Mouse (Mus musculus): ENCODE measurements around the gene Col4a1.

The Col4a1 gene

GRCm38 (mm10) chr8:11266471-11266870, 46.2 kb downstream of the Col4a1 start:
- DNase-seq (ENCODE audit: low spot score), result no peak

GRCm38 (mm10) chr8:11265971-11266370, 46.7 kb downstream of the Col4a1 start:
- DNase-seq (ENCODE audit: low spot score), result no peak

- no peak for DNase-seq (ENCODE audit: low spot score)
Measured at GRCm38 (mm10) chr8:11263848-11264247, 48.8 kb downstream of the Col4a1 start.

GRCm38 (mm10) chr8:11262031-11262735, 50.4 kb downstream of the Col4a1 start:
- DNase-seq (ENCODE audit: low spot score), result no peak

GRCm38 (mm10) chr8:11259832-11260615, 52.6 kb downstream of the Col4a1 start:
- DNase-seq (ENCODE audit: low spot score), result no peak

GRCm38 (mm10) chr8:11258517-11259136, 54.0 kb downstream of the Col4a1 start:
- DNase-seq (ENCODE audit: low spot score), result no peak

- DNase-seq (ENCODE audit: low spot score), result no peak
Measured at GRCm38 (mm10) chr8:11257079-11258017, 55.3 kb downstream of the Col4a1 start.

- no peak for DNase-seq (ENCODE audit: low spot score)
Measured at GRCm38 (mm10) chr8:11256405-11256804, 56.2 kb downstream of the Col4a1 start.

- DNase-seq (ENCODE audit: low spot score), result no peak
Measured at GRCm38 (mm10) chr8:11255680-11256079, 56.9 kb downstream of the Col4a1 start.

- DNase-seq (ENCODE audit: low spot score), result no peak
Measured at GRCm38 (mm10) chr8:11254914-11255530, 57.6 kb downstream of the Col4a1 start.

GRCm38 (mm10) chr8:11254510-11254909, 58.1 kb downstream of the Col4a1 start:
- no peak for DNase-seq (ENCODE audit: low spot score)

- peak; percentile 42 for DNase-seq (ENCODE audit: low spot score)
Measured at GRCm38 (mm10) chr8:11253556-11253955, 59.1 kb downstream of the Col4a1 start.

GRCm38 (mm10) chr8:11253041-11253440, 59.6 kb downstream of the Col4a1 start:
- no peak for DNase-seq (ENCODE audit: low spot score)

GRCm38 (mm10) chr8:11252235-11252774, 60.3 kb downstream of the Col4a1 start:
- no peak for DNase-seq (ENCODE audit: low spot score)

- DNase-seq (ENCODE audit: low spot score), result no peak
Measured at GRCm38 (mm10) chr8:11250149-11250548, 62.5 kb downstream of the Col4a1 start.

- no peak for DNase-seq (ENCODE audit: low spot score)
Measured at GRCm38 (mm10) chr8:11249541-11250058, 63.0 kb downstream of the Col4a1 start.

GRCm38 (mm10) chr8:11248712-11249111, 63.9 kb downstream of the Col4a1 start:
- no peak for DNase-seq (ENCODE audit: low spot score)

GRCm38 (mm10) chr8:11241488-11241887, 71.1 kb downstream of the Col4a1 start:
- no peak for DNase-seq (ENCODE audit: low spot score)

GRCm38 (mm10) chr8:11234879-11235210, 77.8 kb downstream of the Col4a1 start:
- DNase-seq (ENCODE audit: low spot score), result no peak

- no peak for DNase-seq (ENCODE audit: low spot score)
Measured at GRCm38 (mm10) chr8:11234151-11234878, 78.3 kb downstream of the Col4a1 start.
